Mouse (Mus musculus) embryo, embryonic 10 days (tissue): ENCODE measurements around the gene Ankrd34b.
A peak's percentile ranks its signal among the peaks of the same experiment; 100 is the strongest.

ENCODE experiments used
- DNase-seq: peaks from one replicate; pipeline ENCODE4 v3.0.0-alpha.2; 2015; ENCODE audit warnings: low spot score

Ankrd34b gene

DNA sequence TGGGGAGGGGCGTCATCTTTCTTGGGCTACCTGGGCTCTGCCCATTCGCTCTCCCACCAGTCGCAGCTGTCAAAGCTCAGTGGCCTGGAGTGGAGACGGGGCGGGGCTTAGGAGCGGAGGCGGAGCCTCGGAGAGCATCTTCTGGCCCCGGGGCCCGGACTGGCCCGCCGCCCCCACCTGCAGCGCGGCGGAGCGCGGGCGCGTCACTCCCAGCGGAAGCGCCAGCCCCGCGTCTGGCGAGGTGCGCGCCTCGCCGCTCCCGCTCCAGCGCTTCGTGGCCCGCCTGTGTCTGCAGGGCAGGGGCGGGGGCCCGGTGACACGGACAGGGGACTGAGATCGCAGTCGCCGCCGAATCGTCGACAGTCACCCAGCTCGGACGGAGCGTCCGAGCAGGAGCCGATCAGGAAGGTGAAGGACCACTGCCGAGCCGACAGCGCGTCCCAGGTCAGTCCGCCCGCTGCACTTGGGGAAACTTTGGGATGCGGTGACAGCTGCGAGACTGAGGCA, at the start of gene Ankrd34b:
TSS of gene Ankrd34b (plus strand) at position 139 of the 507 bp plus-strand sequence.
- DNase-seq, result peak; percentile 74

- no peak for DNase-seq
Measured at GRCm38 (mm10) chr13:92387367-92387766, 38.3 kb upstream of the Ankrd34b start.

DNA sequence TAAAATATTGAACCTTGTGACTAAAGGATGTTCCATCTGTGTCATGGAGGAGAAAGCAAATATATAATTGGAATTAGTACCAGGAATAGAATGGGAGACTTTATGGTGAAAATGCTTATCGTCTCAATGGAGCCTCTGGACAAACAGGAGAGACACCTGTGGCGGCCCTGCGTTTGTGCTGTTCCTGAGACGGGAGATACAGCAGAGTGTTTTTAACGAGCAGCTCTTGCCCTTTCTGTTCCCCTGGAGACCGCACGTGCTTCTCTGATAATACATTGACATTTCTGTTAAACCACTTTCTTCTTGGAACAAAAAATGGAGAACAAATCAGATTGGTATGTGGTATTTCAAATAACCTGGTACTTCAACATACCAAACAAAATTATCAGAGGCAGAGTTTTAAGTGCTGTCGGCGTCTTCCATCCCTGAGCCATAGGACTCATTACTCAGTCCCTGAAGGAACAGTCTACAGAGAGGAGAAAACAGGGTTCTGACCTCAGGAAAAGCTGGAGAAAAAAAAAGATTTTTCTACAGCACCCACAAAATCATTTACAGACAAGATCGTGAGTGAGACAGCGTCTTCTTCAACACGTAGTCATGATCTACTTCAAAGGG, 32.5 kb upstream of the Ankrd34b start:
- no peak for DNase-seq

DNA sequence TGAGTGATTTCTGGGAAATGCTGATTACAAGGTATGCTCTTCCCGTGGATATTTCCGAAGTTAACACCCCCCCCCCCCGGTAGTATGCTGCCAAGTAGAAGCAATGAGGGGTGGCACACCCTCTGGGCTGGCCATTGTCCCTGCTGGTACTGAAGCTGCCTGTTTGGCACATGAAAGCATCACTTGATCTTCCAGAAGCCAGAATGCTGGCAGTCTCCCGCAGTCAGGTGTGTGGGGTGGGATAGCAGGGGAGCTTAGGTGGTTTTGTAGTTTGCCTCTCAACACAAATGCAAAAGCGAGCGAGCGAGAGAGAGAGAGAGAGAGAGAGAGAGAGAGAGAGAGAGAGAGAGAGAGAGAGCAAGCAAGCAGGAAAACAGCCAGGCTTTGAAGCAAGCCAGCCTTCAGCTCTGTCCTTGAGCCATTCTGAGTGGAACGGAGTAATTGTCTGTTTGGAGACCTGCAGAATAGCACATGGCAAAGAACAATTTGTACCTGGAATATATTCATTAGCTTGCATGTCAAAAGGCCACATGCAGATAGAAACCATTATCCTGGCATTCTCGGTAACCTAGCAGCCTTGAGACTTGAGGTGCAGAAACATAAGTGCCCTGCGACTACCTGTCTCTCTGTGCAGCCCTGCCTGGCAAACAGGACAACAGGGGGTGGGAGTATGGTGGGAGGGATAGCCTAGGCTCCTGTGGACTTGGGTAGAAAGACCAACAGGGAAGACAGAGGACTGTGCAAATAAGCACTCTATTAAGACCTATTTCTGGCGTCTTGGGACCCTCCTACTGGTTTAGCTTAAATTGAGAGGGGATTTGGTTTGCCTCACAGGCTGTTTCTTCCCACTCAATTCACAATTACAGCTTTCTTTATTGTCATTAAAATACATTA, 27.0 kb upstream of the Ankrd34b start:
- DNase-seq, result no peak

DNA sequence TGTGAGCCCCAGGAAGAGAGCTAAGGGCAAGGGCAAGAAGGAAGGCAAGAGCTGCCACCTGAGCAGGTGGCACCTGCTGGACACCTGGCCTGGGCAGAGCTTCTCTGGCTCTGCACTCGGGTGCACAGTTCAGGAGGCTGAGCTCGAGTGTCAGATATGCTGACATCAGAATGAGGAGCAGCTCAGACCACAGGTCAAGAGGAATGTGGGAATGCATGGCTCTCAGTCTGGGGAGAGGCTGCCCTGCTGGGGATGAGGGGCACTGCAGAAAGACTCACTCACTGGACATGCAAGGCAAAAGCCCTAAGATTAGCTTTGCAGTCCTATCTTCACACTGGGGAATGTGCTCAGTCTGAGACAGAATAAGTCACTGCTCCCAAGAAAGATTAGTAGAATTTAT, 23.6 kb upstream of the Ankrd34b start:
- no peak for DNase-seq

DNA sequence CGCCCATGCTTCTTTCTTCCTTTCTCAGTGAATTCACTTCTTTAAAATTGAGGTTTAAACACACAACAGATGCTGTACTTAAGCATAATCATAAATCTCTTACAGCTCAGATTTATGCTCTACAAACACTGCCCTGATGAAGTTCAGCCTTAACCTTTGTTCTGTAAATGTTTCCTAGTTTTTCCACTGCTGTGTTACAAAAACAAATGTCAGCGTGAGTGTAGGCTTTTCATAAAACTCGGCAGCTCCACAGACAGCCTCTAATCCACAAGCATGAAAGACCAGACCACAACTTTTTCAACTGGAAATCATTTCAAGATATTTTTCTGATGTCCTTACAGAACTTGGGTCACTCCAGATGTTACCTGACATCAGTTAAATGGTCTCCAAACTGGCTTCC, 22.2 kb upstream of the Ankrd34b start:
- no peak for DNase-seq

DNA sequence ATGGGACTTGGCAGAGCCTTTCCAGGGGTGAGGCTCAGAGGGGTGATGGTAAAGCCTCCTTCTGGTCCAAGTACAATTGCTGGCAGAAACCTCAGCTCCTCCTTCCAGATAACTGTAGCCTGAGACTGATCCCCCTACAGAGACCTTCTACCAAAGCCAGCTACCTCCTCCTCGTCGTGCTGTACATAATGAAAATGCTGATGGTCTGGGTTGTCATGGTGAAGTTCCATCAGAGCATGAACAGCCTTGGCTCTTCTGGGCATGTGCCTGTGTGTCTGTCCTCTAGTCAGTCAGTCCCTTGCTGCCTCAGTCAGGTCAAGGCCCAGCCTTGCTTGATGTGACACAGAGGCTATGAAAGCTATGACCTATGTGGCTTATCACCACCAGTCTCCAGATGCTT, 15.2 kb upstream of the Ankrd34b start:
- DNase-seq, result peak; percentile 2

DNA sequence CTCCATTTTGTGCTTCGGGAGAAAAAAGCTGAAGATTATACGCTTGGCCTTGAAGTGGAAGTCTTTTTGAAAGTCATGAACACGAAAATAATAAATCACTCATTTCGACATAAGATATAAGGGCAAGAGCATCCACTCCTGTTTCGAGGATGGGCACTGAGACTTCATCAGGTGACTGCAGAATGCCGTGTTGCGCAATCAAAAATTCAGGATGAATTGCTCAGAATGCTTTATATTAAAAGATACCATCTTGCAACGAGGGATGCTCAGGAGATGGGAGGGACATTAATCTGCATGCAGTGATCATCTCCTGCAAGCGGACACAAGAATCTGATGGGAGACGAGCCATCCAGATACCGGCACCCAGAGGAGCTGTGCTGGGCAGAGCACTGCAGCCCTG, 6.1 kb upstream of the Ankrd34b start:
- DNase-seq, result no peak

DNA sequence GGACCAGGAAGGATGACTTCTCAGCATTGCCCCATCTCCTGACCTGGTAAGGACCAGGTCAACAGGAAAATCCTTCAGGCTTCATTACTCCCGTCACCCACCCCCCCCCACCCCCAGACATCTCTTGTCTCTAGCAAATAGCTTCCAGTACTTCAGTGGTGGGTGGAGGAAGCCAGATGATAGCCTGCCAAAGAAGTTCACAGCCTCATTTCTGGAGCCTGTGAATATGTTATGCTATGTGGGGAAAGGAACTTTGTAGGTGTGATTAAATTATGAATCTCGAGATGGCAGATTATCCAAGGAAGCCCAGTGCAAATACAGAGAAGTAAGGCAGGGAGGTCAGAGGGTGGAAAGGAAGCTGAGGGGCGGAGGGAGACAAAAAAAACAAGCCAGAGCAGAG, 2.0 kb upstream of the Ankrd34b start:
- DNase-seq, result no peak

GRCm38 (mm10) chr13:92426294-92427051, 777 bp downstream of the Ankrd34b start:
- DNase-seq, result peak; percentile 36

DNA sequence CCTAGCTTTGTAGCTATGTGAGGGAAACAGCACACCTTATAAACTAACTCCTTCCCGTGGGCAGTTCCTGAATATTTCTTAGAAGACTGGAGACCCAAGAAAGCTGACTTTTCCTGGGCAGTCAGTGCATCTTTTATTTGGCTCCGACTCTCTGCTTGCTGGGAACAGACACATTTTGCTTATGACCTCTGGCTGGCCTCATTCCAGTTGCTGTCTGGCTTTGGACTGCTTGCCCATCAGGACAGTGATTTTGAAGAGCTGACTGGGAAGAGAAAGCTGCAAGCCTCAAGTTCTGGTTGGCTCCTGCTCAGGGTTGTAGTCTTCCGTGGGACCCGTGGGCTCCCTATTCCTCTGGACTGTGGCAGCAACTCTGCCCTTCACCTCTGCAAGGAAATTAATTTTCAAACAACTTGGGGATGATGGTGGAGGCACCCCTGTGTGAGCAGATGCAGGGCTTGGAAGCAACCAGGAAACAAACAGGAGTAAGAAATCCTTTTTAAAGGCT, 1.7 kb downstream of the Ankrd34b start:
- DNase-seq, result no peak

GRCm38 (mm10) chr13:92438656-92439055, 13.0 kb downstream of the Ankrd34b start:
- no peak for DNase-seq

GRCm38 (mm10) chr13:92440286-92440685, 14.6 kb downstream of the Ankrd34b start:
- no peak for DNase-seq

DNA sequence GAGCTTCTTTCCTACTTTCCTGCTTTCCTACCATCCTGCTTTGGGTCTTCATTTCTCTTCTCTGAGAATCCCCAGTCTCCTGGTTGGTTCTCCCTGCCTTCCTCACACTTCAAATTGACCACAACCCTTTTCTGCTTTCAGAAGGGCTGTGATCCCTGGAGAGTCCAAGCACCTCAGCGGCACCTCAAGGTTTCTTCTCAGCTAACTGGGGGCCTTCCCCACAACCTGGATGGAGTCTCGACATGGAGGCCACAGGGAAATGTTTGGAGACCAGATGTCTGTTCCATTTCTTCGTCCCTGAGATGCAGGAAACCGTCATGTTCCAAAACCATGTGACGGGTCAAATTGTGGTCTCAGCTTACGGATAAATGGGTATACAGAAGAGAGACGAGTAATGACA, 21.2 kb downstream of the Ankrd34b start:
- no peak for DNase-seq

- no peak for DNase-seq
Measured at GRCm38 (mm10) chr13:92464698-92465097, 39.0 kb downstream of the Ankrd34b start.

GRCm38 (mm10) chr13:92467891-92468290, 42.2 kb downstream of the Ankrd34b start:
- no peak for DNase-seq

DNA sequence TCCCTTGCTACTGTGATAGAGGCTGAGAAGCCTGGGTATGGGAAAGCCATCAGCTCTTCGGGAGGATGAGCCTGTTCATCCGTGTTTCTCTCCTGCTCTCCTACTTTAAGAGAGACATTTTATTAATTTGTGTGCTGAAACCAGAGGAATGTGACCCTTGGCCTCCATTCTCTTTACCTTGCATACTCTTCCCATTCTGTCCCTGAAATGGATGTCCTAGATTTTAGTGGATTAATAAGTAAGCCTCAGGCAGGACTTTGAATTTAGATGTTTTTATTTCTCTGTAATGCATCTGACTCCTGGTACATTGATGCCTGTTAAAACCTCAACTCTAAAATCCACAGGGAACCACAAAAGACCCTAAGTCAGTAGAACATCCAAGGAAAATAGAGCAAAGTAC, 43.7 kb downstream of the Ankrd34b start:
- DNase-seq, result no peak

GRCm38 (mm10) chr13:92470151-92470550, 44.5 kb downstream of the Ankrd34b start:
- no peak for DNase-seq

GRCm38 (mm10) chr13:92483348-92483747, 57.7 kb downstream of the Ankrd34b start:
- DNase-seq, result peak; percentile 76

DNA sequence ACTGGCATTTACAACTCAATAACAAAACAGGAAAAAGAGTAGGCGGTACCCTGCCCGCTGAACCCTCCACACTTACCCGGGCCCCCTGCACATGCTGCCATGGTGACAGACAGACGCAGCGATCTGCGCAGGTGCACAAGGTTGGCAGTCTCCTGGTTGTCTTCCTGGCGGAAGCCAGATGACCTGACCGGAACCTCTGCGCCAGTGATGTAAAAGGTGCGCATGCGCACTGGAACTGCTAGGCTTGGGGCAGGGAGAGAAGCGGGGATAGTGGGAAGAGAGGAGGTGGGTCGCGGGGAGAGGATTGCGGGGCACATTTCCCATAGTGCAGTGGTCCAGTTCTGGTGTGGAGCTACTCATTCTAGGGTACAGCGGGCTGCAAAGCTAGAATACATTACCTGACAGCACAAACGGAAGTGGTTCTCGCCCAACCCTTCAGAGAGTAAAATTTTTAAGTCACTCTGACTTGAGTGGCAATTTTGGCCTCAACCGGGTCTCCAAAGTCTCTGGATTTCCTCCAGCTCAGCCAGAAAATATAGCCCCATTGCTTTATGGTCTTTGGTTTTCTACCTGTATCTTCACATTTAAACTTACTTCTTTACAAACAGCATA, 58.3 kb downstream of the Ankrd34b start, which contains the start of gene Fam151b:
TSS of gene Fam151b (minus strand) at position 164 of the 612 bp plus-strand sequence.
- peak; percentile 97 for DNase-seq

GRCm38 (mm10) chr13:92490817-92491216, 65.1 kb downstream of the Ankrd34b start:
- DNase-seq, result no peak
